Mouse (Mus musculus): ENCODE results near the gene Paqr7. TPM values are rescaled to one million over a fixed set of nuclear protein-coding genes. Genes with fewer than 3 reads are reported as not detected.

Gene Paqr7
- polyA plus RNA-seq, 1 experiment: 29.4 TPM

- H3K36me3 ChIP-seq (ENCODE audit: control insufficient read depth, insufficient read depth, low read length): no peaks in the 10 kb centered on the region
- TF ChIP-seq POLR2A (IDR thresholded peaks at IDR 0.05; ENCODE audit: low read depth, low read length) (no peak), CTCF (IDR thresholded peaks at IDR 0.05; ENCODE audit: extremely low read depth, insufficient read depth, insufficient read length, insufficient replicate concordance) (no peak)
- no peak overlapping the region for H3K4me3 ChIP-seq (ENCODE audit: extremely low read depth, insufficient read depth, insufficient read length)
- H3K27ac ChIP-seq (ENCODE audit: insufficient read depth, low read length): no peak overlapping the region
- H3K4me1 ChIP-seq (ENCODE audit: control insufficient read depth, insufficient read depth, insufficient read length): peaks cover 6% of the 10 kb centered on the region; the same call in 1 of the 2 replicates
- 74% methylated on average over 11 of the region's 11 CpGs for WGBS
- no peaks in the 10 kb centered on the region for H3K27me3 ChIP-seq (ENCODE audit: control insufficient read depth, insufficient read depth, low read length)
- DNase-seq (ENCODE audit: low read depth in 1 of 2, low spot score in 2 of 2): no peak
Observed at GRCm38 (mm10) chr4:134466381-134467262, 29.9 kb upstream of the Paqr7 start.

GRCm38 (mm10) chr4:134467435-134468214, 28.9 kb upstream of the Paqr7 start:
- TF ChIP-seq POLR2A (IDR thresholded peaks at IDR 0.05; ENCODE audit: low read depth, low read length): no peak
- no peak for TF ChIP-seq CTCF (IDR thresholded peaks at IDR 0.05; ENCODE audit: extremely low read depth, insufficient read depth, insufficient read length, insufficient replicate concordance)
- 1% methylated on average over 31 of the region's 31 CpGs for WGBS
- DNase-seq (ENCODE audit: low read depth in 1 of 2, low spot score in 2 of 2): no peak

GRCm38 (mm10) chr4:134468215-134468575, 28.3 kb upstream of the Paqr7 start, which contains the start of gene Stmn1:
Gene Stmn1 (plus strand): TSS chr4:134468320.
- Histone ChIP-seq H3K4me3 (ENCODE audit: extremely low read depth, insufficient read depth, insufficient read length) (peak within 1 kb of the TSS; percentile 72), H3K4me1 (ENCODE audit: control insufficient read depth, insufficient read depth, insufficient read length) (peaks cover 6% of the 10 kb centered on the region; the same call in 1 of the 2 replicates), H3K27me3 (ENCODE audit: control insufficient read depth, insufficient read depth, low read length) (no peaks in the 10 kb centered on the region), H3K27ac (ENCODE audit: insufficient read depth, low read length) (peak within 1 kb of the TSS; percentile 10; the same call in 1 of the 2 replicates), H3K36me3 (ENCODE audit: control insufficient read depth, insufficient read depth, low read length) (no peaks in the 10 kb centered on the region; the same call in 1 of the 2 replicates)
- TF ChIP-seq POLR2A (IDR thresholded peaks at IDR 0.05; ENCODE audit: low read depth, low read length): peak; percentile 94
- no peak for TF ChIP-seq CTCF (IDR thresholded peaks at IDR 0.05; ENCODE audit: extremely low read depth, insufficient read depth, insufficient read length, insufficient replicate concordance)
- peak; percentile 77 to 95 for DNase-seq (ENCODE audit: low read depth in 1 of 2, low spot score in 2 of 2)
- under 1% methylated on average over 31 of the region's 31 CpGs for WGBS

More at GRCm38 (mm10) chr4:134467435-134468214, 28.9 kb upstream of the Paqr7 start:
- Histone ChIP-seq H3K27me3 (ENCODE audit: control insufficient read depth, insufficient read depth, low read length) (no peaks in the 10 kb centered on the region), H3K4me1 (ENCODE audit: control insufficient read depth, insufficient read depth, insufficient read length) (peaks cover 6% of the 10 kb centered on the region; the same call in 1 of the 2 replicates), H3K36me3 (ENCODE audit: control insufficient read depth, insufficient read depth, low read length) (no peaks in the 10 kb centered on the region), H3K4me3 (ENCODE audit: extremely low read depth, insufficient read depth, insufficient read length) (peak overlapping the region; percentile 72), H3K27ac (ENCODE audit: insufficient read depth, low read length) (no peak overlapping the region)

- Histone ChIP-seq H3K27me3 (ENCODE audit: control insufficient read depth, insufficient read depth, low read length) (no peaks in the 10 kb centered on the region), H3K27ac (ENCODE audit: insufficient read depth, low read length) (peak overlapping the region; percentile 10; the same call in 1 of the 2 replicates), H3K4me1 (ENCODE audit: control insufficient read depth, insufficient read depth, insufficient read length) (peaks cover 6% of the 10 kb centered on the region; the same call in 1 of the 2 replicates), H3K36me3 (ENCODE audit: control insufficient read depth, insufficient read depth, low read length) (no peaks in the 10 kb centered on the region; the same call in 1 of the 2 replicates), H3K4me3 (ENCODE audit: extremely low read depth, insufficient read depth, insufficient read length) (peak overlapping the region; percentile 72)
- WGBS: under 1% methylated on average over 63 of the region's 68 CpGs
- peak; percentile 83 to 97 for DNase-seq (ENCODE audit: low read depth in 1 of 2, low spot score in 2 of 2)
- no peak for TF ChIP-seq CTCF (IDR thresholded peaks at IDR 0.05; ENCODE audit: extremely low read depth, insufficient read depth, insufficient read length, insufficient replicate concordance)
Observed at GRCm38 (mm10) chr4:134468578-134469266, 27.8 kb upstream of the Paqr7 start.

- Histone ChIP-seq H3K27ac (ENCODE audit: insufficient read depth, low read length) (no peak overlapping the region), H3K27me3 (ENCODE audit: control insufficient read depth, insufficient read depth, low read length) (no peaks in the 10 kb centered on the region), H3K4me1 (ENCODE audit: control insufficient read depth, insufficient read depth, insufficient read length) (peaks cover 6% of the 10 kb centered on the region; the same call in 1 of the 2 replicates), H3K36me3 (ENCODE audit: control insufficient read depth, insufficient read depth, low read length) (no peaks in the 10 kb centered on the region; the same call in 1 of the 2 replicates), H3K4me3 (ENCODE audit: extremely low read depth, insufficient read depth, insufficient read length) (peak overlapping the region; percentile 72)
- no peak for TF ChIP-seq POLR2A (IDR thresholded peaks at IDR 0.05; ENCODE audit: low read depth, low read length)
- no peak for TF ChIP-seq CTCF (IDR thresholded peaks at IDR 0.05; ENCODE audit: extremely low read depth, insufficient read depth, insufficient read length, insufficient replicate concordance)
- no peak for DNase-seq (ENCODE audit: low read depth in 1 of 2, low spot score in 2 of 2)
- 15% methylated on average over 6 of the region's 6 CpGs for WGBS
Observed at GRCm38 (mm10) chr4:134469341-134469796, 27.1 kb upstream of the Paqr7 start.

GRCm38 (mm10) chr4:134469985-134470384, 26.5 kb upstream of the Paqr7 start:
- Histone ChIP-seq H3K4me3 (ENCODE audit: extremely low read depth, insufficient read depth, insufficient read length) (no peak overlapping the region), H3K27ac (ENCODE audit: insufficient read depth, low read length) (no peak overlapping the region), H3K36me3 (ENCODE audit: control insufficient read depth, insufficient read depth, low read length) (no peaks in the 10 kb centered on the region; the same call in 1 of the 2 replicates), H3K4me1 (ENCODE audit: control insufficient read depth, insufficient read depth, insufficient read length) (peaks cover 6% of the 10 kb centered on the region; the same call in 1 of the 2 replicates), H3K27me3 (ENCODE audit: control insufficient read depth, insufficient read depth, low read length) (no peaks in the 10 kb centered on the region)
- TF ChIP-seq CTCF (IDR thresholded peaks at IDR 0.05; ENCODE audit: extremely low read depth, insufficient read depth, insufficient read length, insufficient replicate concordance) (no peak), POLR2A (IDR thresholded peaks at IDR 0.05; ENCODE audit: low read depth, low read length) (no peak)
- WGBS: 59% methylated on average over 3 of the region's 3 CpGs
- DNase-seq (ENCODE audit: low read depth in 1 of 2, low spot score in 2 of 2): no peak
